Mouse (Mus musculus) midbrain, postnatal 0 days (tissue): Measurements from ENCODE around the gene Phlda2. TPM values are rescaled to one million over a fixed set of nuclear protein-coding genes. Genes with fewer than 3 reads are reported as not detected.

ENCODE experiments used
- ATAC-seq: fragments of 200-750 bp; cut with Nextera tagmentation; 2 replicates; pipeline ENCODE4 v1.8.0; 2017; ENCODE audit warnings: moderate number of reproducible peaks, mild to moderate bottlenecking, moderate TSS enrichment, moderate library complexity; ENCODE audit not compliant: low FRiP score
- DNase-seq: peaks from one replicate; pipeline ENCODE4 v3.0.0-alpha.2; 2015; ENCODE audit warnings: low spot score
- H3K27ac ChIP-seq: fragments of 300-500 bp; sonication (generic); 2 replicates; pipeline ENCODE4 v1.5.1; 2014; ENCODE audit warnings: low read depth, mild to moderate bottlenecking, low read length, mixed read lengths
- H3K27me3 ChIP-seq: fragments of 300-500 bp; sonication (generic); 2 replicates; pipeline ENCODE4 v1.6.1; 2014; ENCODE audit warnings: low read length, control low read depth, mixed read lengths; ENCODE audit not compliant: insufficient read depth
- H3K36me3 ChIP-seq: fragments of 300-500 bp; sonication (generic); 2 replicates; pipeline ENCODE4 v1.6.1; 2014; ENCODE audit warnings: low read length, control low read depth, mixed read lengths; ENCODE audit not compliant: insufficient read depth
- H3K4me1 ChIP-seq: fragments of 300-500 bp; sonication (generic); 2 replicates; pipeline ENCODE4 v1.6.1; 2014; ENCODE audit warnings: mild to moderate bottlenecking, control low read depth, antibody characterized with exemption, low read length, mixed read lengths; ENCODE audit not compliant: insufficient read depth
- H3K4me2 ChIP-seq: fragments of 300-500 bp; sonication (generic); 2 replicates; pipeline ENCODE4 v1.6.1; 2014; ENCODE audit warnings: low read depth, mild to moderate bottlenecking, low read length, mixed read lengths; ENCODE audit not compliant: poor library complexity, severe bottlenecking
- H3K4me3 ChIP-seq: fragments of 300-500 bp; sonication (generic); 2 replicates; pipeline ENCODE4 v1.5.1; 2014; ENCODE audit warnings: low read depth, mild to moderate bottlenecking, low read length, moderate library complexity
- H3K9ac ChIP-seq: fragments of 300-500 bp; sonication (generic); replicated peaks from 2 replicates; pipeline ENCODE4 v1.6.1; 2014; ENCODE audit warnings: mild to moderate bottlenecking, low read length, moderate library complexity, mixed read lengths; ENCODE audit not compliant: poor library complexity, severe bottlenecking
- H3K9me3 ChIP-seq: fragments of 300-500 bp; sonication (generic); 2 replicates; pipeline ENCODE4 v1.6.1; 2016; ENCODE audit warnings: low read length, control low read depth
- CTCF ChIP-seq: IDR thresholded peaks from 2 replicates; pipeline ENCODE4 v1.5.1; 2016; ENCODE audit warnings: antibody characterized with exemption, mild to moderate bottlenecking
- WGBS: fragments of 180-500 bp; shearing (Covaris S2); extraction: QIAGEN DNeasy Blood & Tissue Kit; methylation state at CpG from one replicate; pipeline ENCODE4 v1.1.7; 2014; 5-methylcytosine and 5-hydroxymethylcytosine counted together
- polyA plus RNA-seq: library from polyadenylated mRNA; unstranded; fragments of >200 nt; fragmentation: Nextera tagmentation; extraction: Ambion mirVana; gene quantifications from 2 replicates; pipeline ENCODE4 v1.2.1, GENCODE M21; 2015
- total RNA-seq: library from RNA; depleted of rRNA; stranded (reverse); fragments of >200 nt; gene quantifications from 2 replicates; pipeline ENCODE4 v1.2.3, GENCODE M21; 2014

Gene Phlda2
- total and polyA plus RNA-seq, 2 experiments from 2014 or later = 0.51 to 10.0 TPM

DNA sequence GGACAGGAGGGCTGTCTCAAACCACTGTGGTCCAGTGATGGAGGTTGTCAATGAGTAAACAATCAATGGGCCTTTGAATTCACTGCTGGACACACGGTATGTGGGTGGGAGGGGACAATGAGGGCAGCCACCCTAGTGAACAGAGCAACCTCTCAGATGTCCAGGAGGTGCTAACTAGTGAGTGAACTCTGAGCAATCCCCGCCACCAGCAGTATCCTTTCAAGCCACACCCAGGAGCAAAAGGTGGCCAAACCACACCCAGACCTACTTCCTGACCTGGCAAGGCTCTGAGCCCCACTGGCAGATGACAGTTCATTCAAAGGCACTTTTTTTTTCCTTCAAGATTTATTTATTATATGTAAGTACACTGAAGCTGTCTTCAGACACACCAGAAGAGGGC is 2.0 kb downstream of the Phlda2 start:
- Histone ChIP-seq H3K4me2 (no peak overlapping the region), H3K27me3 (peaks cover 47% of the 10 kb centered on the region), H3K9me3 (no peaks in the 10 kb centered on the region), H3K9ac (no peak overlapping the region), H3K36me3 (no peaks in the 10 kb centered on the region), H3K4me1 (no peaks in the 10 kb centered on the region), H3K4me3 (no peak overlapping the region), H3K27ac (no peak overlapping the region)
- no peak; the same call in 1 of the 2 replicates for TF ChIP-seq CTCF
- ATAC-seq = no peak
- DNase-seq = no peak
- WGBS = 51% methylated on average over 2 of the region's 2 CpGs

DNA sequence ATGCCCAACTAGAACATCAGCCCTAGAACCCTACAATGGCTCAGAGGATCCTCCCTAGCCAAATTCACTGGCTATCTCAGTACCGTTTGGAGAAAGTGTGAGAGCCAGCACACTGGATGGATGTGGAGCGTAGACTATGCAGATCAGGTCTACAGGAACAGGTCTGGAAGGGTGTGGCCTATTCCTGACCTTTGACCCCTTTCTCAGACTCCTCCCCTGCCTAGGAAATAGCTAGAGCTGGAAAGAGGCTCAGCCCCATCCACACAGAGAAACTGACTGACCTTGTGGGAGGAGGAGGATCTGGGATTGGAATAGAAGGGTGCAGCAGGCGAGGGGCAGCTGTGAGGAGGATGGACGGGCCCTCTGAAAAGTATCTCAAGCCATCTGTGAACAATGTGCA is 4.4 kb downstream of the Phlda2 start:
- Histone ChIP-seq H3K4me2 (no peak overlapping the region), H3K9ac (no peak overlapping the region), H3K36me3 (no peaks in the 10 kb centered on the region), H3K4me3 (no peak overlapping the region), H3K27ac (no peak overlapping the region), H3K4me1 (no peaks in the 10 kb centered on the region), H3K27me3 (peaks cover 33% of the 10 kb centered on the region), H3K9me3 (no peaks in the 10 kb centered on the region)
- no peak for TF ChIP-seq CTCF
- no peak for ATAC-seq
- WGBS = 82% methylated on average over 4 of the region's 4 CpGs
- no peak for DNase-seq

DNA sequence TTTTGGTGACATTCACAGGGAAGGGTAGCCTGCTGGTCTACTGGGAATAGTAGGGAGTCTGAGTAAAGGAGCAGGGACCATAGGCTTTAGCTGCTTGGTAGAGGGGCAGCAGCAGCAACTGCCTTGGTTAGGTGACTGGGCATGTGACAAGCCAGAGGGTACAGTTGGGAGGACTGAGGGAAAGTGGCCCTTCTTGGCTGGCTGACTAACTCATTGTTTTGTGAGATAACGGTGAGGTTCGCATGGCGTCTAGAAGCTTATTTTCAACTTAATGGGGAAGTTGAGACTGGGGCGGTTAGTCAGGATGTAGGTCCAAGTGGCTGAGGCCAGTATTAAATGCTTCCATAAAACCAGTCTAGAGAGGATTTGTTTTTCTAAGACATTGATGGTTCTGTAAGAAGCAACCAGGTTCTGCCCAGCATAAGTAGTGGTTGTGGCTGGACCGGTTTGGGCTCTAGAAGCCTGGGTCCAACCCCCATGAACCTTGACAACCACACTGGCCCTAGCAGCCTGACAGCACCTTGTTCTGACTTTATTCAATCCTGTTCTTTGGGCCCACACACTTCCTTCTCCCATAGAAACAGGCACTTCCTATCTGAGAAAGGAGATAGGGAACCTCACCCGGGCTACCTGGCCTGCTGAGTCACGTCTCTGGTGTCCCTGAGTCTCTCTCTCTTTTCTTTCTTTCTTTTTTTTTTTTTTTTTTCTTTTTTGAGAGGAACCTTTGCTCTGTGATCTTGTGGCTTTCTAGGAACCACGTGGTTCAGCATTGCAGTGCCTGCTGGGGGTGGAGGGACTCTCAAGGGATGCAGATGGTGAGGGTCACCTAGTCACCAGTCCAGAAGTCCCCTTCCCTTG is 7.6 kb downstream of the Phlda2 start:
- H3K27me3 ChIP-seq = peaks cover 8% of the 10 kb centered on the region
- H3K4me1 ChIP-seq = no peaks in the 10 kb centered on the region
- TF ChIP-seq CTCF = no peak
- no peak overlapping the region for H3K4me3 ChIP-seq
- H3K27ac ChIP-seq = no peak overlapping the region
- DNase-seq = no peak
- no peaks in the 10 kb centered on the region for H3K9me3 ChIP-seq
- no peak overlapping the region for H3K4me2 ChIP-seq
- no peak for ATAC-seq
- no peaks in the 10 kb centered on the region for H3K36me3 ChIP-seq
- H3K9ac ChIP-seq = no peak overlapping the region
- 86% methylated on average over 8 of the region's 8 CpGs for WGBS

DNA sequence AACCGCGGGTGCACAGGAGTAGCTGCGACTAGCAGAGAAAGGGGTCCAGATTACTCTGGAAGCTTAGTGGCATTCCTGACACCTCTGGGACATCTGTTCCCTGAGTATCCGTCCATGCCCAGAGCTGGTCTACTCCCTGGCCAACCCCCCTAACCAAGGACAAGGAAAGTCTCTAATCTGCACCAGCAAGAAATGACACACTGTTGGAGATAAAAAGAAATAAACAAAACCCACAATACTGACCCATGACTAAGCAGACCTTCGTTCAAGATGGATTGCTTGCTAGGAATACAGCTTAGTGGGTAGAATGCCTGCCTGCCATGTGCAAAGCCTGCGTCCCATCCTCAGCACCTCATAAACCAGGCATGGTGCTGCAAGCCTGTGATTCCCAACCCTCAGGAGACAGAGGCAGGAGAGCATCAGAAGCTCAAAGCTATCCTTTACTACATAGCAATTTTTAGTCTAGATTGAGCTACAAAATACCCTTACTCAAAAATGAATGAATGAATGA is 9.3 kb downstream of the Phlda2 start:
- H3K4me1 ChIP-seq = no peaks in the 10 kb centered on the region
- no peak for TF ChIP-seq CTCF
- no peaks in the 10 kb centered on the region for H3K9me3 ChIP-seq
- H3K27ac ChIP-seq = no peak overlapping the region
- H3K4me3 ChIP-seq = no peak overlapping the region
- H3K4me2 ChIP-seq = no peak overlapping the region
- DNase-seq (no peak), ATAC-seq (no peak)
- H3K9ac ChIP-seq = no peak overlapping the region
- WGBS = 85% methylated on average over 6 of the region's 6 CpGs
- no peaks in the 10 kb centered on the region for H3K27me3 ChIP-seq
- H3K36me3 ChIP-seq = no peaks in the 10 kb centered on the region

DNA sequence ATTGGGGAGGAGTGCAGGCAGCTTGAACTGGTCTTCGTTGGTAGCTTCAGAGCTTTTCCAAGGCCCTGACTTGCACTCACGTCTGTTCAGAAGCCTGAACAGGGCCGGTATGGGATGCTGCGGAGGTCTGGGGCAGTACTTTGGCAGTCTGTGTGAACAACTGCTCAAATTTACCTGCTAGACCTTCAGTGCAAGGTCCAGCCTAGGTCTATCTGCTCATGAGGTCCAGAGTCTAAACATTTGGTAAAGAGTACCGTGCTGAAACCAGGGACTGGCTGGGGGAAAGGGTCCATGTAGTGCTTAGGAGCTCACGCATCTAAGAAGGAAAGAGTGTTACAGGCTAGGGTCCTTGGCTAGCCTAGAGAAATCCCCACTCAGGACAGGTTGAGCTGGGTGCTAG is 13.2 kb downstream of the Phlda2 start:
- Histone ChIP-seq H3K27me3 (no peaks in the 10 kb centered on the region), H3K9ac (no peak overlapping the region), H3K4me2 (no peak overlapping the region), H3K9me3 (no peaks in the 10 kb centered on the region), H3K4me3 (no peak overlapping the region), H3K4me1 (no peaks in the 10 kb centered on the region), H3K27ac (no peak overlapping the region), H3K36me3 (no peaks in the 10 kb centered on the region)
- no peak for TF ChIP-seq CTCF
- WGBS = 83% methylated on average over 6 of the region's 6 CpGs
- ATAC-seq (no peak), DNase-seq (no peak)

DNA sequence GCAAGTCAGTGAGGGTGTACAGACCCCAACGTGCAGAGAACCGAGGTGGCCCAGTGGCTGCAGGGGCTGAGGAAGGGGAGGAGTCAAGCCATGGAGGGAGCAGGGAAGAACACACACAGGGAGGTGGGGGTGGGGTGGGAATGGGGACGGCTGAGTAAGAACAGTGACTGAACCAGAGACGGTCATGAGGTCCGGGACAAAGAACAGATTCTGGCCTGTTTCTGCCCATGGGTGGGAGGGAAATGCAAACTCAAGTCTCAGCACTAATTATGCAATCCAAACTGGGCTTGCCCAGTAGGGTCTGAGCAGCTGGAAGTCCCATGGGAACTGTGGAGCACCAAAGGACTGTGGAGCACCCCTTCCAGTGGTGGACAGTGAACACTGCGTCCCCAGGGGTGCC is 20.4 kb downstream of the Phlda2 start:
- Histone ChIP-seq H3K9me3 (no peaks in the 10 kb centered on the region), H3K27me3 (peaks cover 3% of the 10 kb centered on the region; the same call in 1 of the 2 replicates), H3K9ac (no peak overlapping the region), H3K27ac (no peak overlapping the region), H3K4me2 (no peak overlapping the region), H3K4me3 (no peak overlapping the region), H3K4me1 (no peaks in the 10 kb centered on the region), H3K36me3 (no peaks in the 10 kb centered on the region)
- WGBS = 11% methylated on average over 6 of the region's 6 CpGs
- DNase-seq (no peak), ATAC-seq (no peak)
- TF ChIP-seq CTCF = no peak
